Mouse (Mus musculus): Measurements from ENCODE around the gene Atp8a2. TPM values are rescaled to one million over a fixed set of nuclear protein-coding genes. Genes with fewer than 3 reads are reported as not detected.

Atp8a2 gene
- total RNA-seq, 2 experiments from 2014 or later, result 45.1 to 51.3 TPM

DNA sequence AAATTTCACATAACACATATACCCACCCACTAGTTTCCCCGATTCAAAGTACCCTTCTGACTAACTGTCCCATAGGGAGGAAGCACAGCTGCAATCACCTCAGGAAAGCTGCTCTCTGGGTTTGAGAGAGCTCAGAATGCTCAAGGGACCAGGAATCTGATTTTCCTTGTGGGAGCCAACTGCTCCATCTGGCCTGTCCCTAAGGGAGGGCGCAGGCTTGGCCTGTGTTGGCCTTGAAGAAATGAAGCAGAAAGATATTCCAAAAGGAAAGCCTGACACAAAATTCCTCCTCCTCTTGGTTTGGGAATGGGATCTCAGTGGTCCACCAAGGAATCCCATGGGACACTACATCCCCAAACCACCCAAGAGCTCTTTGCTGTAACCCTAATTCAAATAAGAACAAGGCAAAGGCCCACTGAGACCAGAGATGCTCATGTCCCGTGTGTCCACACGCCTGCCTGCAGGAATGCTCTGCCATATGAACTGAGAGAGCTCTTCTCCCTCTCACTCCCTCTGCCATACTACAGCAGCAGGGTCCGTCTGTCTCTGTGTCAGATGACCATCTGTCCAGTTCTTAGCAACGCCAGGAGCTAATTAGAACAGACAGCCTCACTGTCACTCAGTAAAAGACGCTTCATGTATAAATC is 293.4 kb downstream of the Atp8a2 start:
- no peak for DNase-seq

DNA sequence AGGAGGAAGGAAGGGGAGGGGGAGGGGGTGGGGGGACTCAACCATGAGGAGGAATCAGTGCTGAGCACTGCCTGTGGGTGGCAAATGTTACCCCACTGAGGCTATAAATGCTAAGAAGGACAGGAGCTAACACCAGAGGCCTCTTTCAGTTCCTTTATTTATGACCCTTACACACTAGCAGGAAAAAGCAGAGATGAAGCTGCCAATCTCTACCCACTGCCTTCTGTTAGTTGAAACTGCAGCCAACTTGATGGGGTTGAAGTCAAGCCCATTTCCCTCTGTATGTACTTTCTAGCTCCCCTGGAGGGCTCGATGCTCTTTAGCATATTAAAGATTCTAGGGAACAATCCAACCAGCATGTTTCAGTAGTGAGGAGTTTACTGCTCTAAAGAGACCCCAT is 303.0 kb downstream of the Atp8a2 start:
- DNase-seq, result peak; percentile 13 to 40

DNA sequence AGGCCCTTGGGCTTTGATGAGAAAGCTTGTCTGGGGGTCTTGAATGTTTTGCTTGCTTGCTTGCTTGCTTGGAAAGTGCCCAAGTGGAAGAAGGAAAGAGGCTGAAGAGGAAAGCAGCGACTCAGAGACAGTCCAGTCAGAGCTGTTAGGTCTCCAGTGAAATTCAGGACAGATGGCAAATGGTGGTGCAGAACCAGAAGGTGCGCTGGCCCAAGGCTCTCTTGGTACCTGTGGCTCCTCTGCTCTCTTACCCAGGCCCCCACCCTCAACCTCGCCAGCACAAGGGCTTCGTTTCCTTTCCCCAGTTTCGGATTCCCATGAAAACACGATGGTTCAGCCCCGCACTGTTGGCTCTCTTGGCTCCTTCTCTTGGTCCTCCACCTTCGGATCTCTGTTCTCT is 304.9 kb downstream of the Atp8a2 start:
- DNase-seq, result no peak

DNA sequence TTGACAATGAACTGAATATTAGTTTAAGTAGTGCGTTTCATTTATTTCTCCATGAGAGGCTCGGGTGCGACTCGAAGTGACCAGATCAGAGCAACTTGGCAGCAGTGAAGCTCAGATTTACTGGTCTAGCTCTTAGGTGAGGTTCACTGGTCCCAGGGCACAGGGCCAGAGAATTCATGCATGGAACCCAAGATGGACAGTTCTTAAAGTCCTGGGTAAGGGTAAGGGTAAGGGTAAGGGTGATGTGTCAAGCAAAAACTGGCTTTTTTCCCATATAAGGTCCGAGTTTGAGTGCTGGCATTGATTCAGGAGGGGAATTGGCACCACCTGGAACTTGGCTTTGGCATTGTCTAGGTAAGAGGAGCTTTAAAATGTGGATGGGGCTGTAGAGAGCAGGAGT is 305.5 kb downstream of the Atp8a2 start:
- DNase-seq, result no peak

DNA sequence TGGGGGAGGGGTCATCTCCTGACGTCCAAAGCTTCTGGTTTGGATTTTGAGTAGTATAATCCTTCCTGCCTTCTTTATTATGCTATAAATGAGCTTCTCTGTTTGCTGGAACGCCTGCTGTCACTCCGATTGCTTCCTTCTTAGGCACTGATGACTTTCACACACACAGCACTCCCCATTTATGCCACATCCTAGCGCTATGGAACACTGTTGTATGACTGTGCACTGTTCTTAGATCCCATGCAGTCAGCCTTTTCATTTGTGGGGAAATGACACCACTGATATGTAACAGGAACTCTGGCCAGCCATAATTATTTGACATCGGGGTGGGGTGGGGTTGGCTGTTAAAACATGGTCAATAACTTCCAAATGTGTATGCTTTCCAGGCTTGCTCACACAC is 306.2 kb downstream of the Atp8a2 start:
- no peak for DNase-seq

DNA sequence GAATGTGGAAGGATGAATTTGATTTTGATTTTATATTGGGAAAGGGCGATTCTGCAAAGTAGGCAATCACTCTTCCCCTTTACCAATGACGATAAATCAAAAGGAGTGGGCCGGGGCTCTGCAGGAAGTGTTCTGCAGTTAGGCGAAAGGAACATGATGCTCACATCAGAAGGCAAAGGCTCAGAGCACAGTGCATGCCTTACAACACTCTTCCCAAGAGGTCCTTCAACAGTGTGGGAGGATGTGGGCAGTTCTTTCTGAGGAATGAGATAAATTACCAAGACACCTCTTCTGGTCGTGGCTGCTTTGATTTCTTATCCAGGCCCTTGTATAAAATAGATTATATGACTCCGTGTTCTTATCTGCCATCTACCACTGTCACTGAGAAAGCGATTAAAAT is 306.9 kb downstream of the Atp8a2 start:
- no peak for DNase-seq

DNA sequence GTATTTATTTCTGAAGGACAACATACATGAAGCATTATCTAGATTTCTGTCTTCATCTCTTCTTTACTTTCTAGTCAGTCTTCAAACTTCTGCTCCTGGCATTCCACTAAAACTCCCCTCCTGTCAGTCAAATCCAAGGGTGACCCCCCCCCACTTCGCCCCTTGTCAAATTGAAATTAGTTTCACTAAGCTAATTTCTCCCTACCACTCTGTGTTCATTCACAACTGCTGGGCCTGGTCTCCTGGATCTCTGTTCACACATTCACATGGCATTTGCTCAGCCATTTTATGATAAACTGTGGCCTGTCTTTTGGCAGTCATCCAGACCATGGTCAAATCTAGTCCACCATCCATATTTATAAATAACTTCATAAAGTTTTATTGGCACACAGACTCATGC is 308.5 kb downstream of the Atp8a2 start:
- no peak for DNase-seq

DNA sequence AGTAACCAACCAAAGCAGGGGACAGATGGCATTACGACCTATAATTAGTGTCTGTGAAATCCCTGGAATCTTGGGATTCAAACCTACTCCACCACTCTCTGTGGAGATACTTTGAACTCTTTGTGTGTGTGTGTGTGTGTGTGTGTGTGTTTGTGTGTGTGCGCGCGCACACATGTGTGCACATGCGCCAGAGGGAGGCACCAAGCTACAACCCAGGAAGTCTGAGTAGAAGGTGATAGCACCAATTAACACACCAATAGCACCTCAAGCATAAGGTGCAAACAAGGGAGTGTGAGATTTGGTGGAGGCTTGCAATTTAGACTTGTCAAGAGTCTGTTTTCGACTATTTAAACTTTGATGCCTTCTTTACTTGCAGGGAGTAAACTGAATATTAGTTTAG is 308.9 kb downstream of the Atp8a2 start:
- no peak for DNase-seq

DNA sequence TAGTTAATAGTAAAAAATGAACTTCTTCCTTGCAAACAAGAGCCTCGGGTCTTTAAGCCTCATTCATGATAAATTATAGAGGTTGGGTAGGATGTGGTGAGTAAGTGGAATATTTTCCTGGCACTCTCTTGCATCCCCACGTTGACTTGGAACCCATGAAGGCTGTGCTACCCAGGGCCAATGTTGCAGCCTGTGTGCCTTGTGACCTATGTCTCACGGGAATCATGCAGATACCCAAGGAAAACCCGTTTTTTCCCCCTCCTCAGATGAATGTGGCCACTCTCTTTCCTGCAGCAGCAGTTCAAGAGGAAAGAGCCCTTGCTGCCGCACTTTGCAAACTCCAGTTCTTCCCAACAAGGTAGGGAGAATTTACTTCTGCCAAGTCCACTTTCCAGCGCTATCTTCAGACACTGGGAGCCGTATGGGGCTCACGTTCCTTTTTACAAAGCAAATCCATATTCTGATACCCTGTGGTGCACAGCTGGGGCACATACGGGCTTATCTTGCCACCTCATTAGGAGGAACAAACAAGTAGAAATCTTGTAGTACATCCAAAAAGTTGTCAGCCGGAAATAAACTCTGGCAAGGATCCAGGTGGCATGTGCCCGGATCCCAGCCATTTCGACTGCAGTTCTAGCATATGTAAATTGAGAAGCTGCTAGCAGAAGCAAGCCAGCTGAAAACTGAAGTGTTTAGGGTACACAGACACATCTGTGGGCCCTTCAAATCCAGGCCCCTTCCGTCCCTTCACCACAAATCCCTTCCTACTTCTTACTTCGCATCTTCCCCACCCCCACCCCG is 309.7 kb downstream of the Atp8a2 start:
- peak; percentile 15 to 28 for DNase-seq

DNA sequence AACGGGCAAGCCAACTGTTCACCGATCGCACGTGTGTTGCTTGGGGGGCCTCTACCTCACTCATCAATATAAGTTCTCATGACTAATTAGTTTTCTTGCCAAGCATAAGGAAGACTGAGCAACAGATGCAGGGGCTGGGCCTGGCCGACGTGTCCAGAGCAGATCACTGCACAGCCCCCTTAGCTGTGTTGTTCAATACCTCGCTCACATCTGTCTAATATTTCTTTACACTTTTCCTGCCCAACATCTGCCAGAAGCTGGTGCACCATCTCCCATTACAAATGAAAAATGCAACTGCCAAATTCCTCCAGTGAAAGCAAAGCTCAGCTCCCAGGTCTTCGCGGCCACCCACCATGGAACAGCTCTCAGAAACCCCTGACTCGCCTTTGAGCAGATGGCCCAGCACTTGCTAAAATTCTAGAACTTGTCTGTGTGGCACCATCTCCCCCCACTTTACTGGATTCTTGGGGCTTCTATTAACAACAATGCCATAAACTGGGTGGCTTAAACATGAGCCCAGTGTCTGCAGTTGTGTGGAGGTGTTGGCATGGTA is 313.4 kb downstream of the Atp8a2 start:
- no peak for DNase-seq

DNA sequence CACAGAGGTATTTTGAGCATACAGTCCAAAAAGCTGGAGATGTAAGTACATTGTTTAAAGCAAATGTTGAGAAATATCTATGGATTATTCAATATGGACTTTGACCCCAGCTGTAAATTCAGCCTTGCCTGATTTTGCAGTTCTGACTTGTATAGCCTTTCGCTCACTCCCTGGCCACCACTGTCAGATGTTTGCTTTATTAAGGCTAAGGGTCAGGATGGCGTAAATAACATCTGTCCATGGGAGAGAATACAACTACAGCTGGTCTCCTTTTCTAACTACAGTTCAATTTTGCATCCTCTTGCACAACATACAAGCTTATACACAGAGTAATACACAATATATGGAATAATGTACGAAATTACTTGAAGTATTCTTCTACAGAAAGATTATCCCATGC is 316.1 kb downstream of the Atp8a2 start:
- DNase-seq, result no peak

DNA sequence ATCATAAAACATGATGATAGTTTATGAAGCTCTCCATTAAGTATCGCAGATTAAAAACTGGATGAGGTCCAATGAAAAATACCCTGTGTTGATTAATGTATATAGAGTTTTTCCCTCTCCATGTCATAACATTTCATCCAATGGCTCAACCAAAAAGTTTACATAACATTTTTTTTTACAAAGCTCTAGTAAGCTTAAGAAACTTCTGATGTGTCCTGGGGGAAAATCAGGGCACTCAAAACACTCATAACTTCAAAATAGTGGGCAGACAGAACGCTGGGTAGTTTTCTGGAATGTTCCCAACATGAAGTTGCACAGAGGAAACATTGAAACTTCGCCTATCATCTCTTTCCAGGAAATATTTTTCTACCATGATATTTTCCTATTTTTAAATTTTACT is 318.7 kb downstream of the Atp8a2 start:
- no peak for DNase-seq

DNA sequence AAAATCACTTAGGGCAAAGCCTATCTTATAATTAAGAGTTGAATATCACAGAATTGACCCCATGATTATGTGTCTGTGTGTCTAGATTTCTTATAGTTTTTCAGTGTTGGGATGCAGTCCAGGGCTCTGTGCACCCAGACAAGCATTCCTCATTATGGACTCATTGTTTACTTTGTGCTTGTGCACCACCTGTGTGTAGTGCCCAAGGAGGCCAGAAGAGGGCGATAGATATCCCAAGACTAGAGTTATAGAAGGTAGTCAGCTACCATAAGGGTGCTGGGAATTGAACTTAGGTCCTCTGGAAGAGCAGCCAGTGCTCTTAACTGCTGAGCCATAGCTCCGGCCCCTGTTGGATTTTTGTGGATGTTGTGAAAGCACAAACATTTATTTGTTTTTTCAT is 320.5 kb downstream of the Atp8a2 start:
- no peak for DNase-seq

DNA sequence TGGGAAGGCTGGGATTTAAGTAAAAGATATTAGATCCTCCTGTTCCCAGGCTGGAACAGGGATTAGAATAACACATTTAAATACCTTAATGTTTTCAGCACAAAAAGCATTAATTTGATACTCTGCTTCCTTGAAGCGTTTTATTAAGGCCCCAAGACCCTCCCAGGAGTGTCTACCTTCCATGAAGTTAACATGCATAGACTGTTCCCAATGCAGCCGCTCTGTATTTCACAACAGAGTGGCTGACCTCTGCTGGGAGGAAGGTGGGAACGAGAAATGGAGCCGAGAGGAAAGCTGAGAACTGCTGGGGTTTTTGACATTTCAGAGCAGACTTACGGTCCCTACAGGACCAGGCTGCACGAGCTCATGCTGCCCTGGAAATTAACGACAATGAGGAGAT is 328.6 kb downstream of the Atp8a2 start:
- no peak for DNase-seq

DNA sequence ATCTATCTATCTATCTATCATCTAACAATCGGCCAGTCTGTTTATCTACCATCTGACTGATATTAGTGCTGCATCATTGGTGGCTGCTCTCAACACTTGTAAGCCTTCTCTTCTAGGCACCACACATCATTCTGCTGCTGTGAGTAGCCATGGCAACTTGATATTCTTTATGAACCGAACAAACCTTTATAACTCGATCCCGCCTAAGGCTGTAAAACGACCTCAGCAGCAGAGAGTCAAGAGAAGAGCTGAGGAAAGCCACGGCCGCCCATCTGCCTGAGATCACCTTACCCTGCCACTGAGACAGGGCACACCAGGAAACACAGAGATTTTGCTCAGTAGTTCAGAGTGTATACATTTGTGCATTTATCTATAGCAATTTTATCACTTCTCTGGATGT is 329.2 kb downstream of the Atp8a2 start:
- DNase-seq, result no peak

DNA sequence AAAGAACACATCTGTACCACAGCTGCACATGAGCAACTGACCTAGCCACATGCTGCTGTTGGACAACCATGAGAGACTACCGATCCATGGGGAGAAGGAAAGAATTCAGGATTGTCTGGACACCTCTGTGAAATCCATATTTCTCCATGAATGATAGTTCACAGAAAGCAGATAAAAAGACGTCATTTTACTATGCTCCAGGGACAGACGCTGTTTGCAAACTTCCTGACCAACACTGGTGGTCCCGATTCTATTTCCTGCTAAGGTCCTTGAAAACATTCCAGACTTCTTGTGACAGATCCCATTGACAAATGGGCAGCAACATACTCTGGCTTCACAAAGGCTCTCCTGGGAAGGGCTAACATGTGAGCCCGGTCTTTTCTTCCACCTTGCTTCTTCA is 331.0 kb downstream of the Atp8a2 start:
- no peak for DNase-seq

DNA sequence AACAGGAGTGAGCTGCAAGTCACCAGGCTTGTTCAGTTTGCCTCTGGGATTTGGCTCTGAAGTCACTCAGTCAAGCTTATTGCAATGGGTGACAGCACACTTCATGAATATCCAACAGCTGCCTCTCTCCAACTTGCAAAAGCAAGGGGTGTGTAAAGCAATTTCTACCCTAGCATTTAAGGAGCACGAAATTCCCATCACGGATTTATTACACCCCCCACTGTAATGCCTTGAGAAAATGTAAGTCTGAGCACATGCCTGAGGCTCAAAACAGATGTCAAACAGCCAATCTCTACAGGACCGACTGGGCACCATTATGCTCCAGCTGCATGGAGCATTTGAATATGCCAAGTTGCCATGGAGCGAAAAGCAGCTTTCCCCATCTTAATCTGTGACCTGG is 334.6 kb downstream of the Atp8a2 start:
- DNase-seq, result no peak

DNA sequence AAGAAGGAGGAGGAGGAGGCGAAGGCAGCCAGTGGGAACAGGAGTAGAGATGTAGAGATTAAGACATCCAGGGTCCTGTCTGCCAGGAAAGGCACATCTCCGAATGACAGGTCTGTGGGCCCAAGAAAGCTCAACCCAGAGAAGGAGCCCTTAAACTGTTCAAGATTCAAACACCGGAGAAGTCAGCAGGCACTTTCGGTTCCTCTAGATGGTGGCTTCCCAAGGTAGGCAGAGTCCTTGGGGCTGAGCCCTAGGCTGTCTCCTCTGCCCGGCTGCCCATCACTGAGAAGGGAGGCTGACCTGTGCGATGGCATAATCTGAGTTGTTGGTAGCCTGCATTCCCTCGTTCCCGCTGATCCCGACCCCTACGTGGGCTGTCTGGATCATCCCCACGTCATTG is 337.1 kb downstream of the Atp8a2 start:
- DNase-seq, result no peak

DNA sequence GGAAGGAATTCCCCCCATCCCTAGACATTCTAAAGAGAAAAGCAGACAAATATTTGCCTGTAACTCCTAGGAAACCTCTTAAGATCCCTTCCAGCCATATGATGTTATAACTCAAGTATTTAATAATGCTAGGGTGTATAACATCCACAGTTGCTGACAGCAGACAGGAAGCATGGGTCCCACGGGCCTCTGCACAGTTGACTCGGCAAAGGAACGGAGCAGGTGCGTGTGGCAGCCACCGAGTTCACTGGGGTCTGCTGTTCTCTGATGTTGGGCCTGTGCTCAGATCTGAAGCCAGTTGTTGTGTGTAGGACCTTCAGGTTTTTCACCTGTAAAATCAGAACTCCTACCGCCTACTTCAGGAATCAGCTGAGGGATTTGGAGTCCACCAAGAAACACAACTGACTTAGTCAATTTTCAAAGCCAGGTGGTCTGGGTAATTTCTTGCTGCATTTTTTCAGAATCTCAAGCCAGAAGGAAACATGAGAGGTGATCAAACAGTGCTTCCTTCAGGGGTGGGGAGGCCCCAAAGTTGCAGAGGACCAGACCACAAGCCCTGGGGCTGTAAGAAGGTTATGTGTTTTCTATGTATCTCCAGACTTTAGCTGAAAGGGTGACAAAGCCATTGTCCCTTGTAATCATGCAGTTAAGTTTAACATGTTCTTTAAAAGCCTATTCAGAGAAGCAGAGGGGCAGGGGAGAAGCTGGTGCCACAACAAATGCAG is 338.3 kb downstream of the Atp8a2 start:
- no peak for DNase-seq

DNA sequence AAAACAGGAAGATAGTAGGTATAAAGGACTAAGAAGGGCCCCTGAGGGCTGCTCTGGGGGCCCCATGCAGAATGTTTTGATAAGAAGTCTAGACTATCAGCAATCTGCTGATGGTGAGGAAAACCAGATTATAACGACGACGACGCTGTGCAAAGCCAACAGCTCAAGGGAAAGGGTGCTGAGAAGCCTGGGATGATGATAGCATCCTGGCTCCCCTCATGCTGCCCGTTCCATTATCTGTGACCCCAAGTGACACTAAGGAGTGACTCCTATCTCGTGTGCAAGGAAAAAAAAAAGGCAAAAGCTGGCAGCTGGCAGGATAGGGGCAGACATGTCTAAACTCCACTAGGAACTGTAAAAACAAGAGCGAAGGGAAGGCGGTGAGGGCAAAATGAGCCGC is 343.8 kb downstream of the Atp8a2 start:
- no peak for DNase-seq

DNA sequence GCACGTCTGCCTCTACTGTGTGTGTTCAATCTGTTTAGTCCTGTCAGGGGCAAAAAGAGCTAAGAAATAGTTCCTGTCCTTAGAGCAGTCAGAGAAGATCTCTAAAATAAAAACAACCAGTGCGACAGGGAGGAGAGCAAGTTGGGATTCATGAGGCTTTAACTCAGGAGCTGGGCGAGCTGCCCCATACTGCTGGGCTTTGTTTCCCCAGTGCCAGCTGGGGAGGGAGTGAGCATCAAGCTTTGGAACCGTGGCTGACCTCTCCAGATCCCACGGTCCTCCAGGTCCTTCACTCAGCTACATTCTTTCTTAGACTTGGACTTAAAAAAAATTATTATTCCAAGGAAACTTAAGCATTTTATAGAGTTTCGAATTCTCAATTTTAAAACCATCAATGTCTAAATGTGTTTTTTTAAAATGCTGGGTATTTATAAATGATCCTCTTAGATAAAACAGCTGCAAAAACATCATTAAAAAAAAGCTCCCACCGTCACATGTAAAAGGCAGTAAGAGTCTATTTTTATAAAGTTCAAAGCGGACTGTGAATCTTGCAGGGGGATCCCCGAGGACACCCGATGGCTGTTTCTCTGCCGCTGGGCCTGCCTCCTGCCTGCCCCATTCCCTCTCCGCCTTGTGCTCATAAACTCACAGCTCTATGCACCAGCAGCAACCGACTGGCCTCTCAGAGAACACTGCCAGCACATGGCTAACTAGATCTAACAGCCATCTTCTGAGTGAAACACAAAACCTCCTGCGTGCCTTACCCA is 350.2 kb downstream of the Atp8a2 start:
- no peak for DNase-seq

DNA sequence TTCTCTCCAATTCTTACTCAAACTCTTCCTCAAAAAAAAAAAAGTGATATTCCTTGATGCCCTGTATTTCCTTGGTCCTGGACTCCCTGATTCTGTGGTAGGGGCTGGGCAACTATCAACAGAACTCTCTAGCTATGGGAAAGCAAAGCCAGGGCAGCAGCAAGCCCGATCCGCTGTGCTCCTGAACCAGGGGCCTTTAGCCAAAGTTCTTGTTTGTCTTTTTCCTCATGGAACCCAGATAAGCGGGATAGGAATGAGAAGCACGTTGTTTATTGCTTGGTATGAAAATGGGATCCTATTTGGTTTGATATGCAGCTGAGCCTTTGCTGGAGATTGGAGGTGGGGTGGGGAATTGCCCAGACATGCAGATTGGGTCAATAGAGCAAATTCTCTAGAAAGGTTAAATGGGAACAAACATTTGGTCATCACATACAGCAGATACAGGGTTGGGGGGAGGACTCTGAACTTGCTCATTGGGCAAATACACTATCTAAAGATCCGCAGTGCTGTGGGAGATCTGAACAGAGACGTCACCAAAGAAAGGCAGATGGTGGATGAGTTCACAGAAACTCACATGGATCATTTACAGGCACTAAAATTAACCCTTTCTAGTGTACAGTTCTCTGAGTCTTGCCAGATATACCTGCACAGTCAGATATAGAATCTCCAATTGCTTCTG is 353.6 kb downstream of the Atp8a2 start:
- no peak for DNase-seq
